Mouse (Mus musculus): ENCODE measurements around the gene Ppp2r5e. TPM values are rescaled to one million over a fixed set of nuclear protein-coding genes. Genes with fewer than 3 reads are reported as not detected.

Gene Ppp2r5e
- 3.3 and 3.8 TPM in 2 replicates for polyA plus RNA-seq (2015; fragmentation: Nextera tagmentation; extraction: Ambion mirVana)

DNA sequence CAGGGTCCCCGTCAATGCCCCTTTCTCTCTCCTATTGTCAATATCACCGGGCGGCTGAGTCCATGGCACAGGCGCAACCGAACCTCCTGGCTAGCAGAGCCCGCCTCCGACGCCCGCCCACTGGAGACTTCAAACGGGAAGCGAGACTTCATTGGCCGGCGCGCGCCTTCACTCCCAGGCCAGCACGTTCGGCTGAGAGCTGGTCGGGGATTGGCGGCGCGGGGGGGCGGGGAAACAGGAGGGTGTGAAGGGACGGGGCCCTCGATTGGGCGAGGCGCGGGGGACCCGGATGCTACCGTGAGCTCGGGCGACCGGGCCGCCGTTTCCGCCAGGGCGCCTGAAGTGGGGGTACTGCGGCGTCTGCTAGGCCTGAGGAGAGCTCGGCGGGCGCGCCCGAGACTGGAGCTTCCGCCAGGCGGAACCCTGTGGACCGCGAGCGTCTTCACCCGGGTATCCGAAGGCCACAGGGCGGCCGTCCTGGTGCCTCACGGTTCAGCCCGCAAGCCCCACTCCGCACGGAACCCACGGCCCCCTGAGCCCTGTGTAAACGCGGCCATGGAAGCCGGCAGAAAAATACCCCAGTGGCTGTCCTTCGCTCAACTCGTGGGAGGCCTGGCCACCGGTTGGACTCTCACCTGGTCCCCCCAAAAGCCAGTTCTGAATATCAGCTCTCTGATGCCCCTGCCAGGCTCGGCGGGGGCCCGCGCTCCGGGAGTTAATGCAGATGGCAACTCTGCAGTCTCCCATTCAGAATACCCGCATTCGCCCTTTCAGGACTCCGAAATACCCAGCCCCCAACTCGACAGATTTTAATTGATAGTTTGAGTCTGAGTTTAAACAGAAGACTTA lies at the start of gene Ppp2r5e:
Gene Ppp2r5e, minus strand, starts transcription at position 92 of the 849 bp plus-strand sequence.
- Histone ChIP-seq H3K36me3 (ENCODE audit: control insufficient read depth, insufficient read depth) (peaks cover 7% of the 10 kb centered on the region; the same call in 1 of the 2 replicates), H3K9me3 (replicated peaks; ENCODE audit: control insufficient read depth, low read length) (no peaks in the 10 kb centered on the region), H3K4me1 (ENCODE audit: control insufficient read depth, low read depth, low read length) (peaks cover 12% of the 10 kb centered on the region), H3K4me3 (ENCODE audit: low read depth, low read length) (peak within 1 kb of the TSS; percentile 100), H3K9ac (ENCODE audit: low read depth, low read length) (peak within 1 kb of the TSS; percentile 99), H3K27me3 (ENCODE audit: control insufficient read depth, insufficient read depth, low read depth, low read length) (no peaks in the 10 kb centered on the region), H3K4me2 (ENCODE audit: low read depth, low read length) (peak within 1 kb of the TSS; percentile 91), H3K27ac (ENCODE audit: low read length) (peak within 1 kb of the TSS; percentile 94)
- under 1% methylated on average over 72 of the region's 72 CpGs for WGBS (ENCODE audit: insufficient replicate concordance)
- ATAC-seq (ENCODE audit: low read depth), result peak; percentile 98

DNA sequence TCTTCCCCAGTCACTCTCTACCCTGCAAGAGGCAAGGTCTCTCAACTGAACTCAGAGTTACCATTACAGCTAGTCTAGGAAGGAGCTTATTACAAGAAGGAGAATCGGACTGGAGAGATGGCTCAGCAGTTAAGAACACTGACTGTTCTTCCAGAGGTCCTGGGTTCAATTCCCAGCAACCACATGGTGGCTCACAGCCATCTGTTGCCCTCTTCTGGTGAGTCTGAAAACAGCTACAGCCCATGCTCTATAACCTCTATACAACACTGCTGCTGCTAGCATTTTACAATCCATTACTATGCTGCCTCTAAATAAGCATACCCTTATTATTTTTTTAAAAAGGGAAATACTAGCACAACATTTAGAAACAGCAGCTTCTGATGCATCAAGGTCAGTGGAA lies 49.7 kb upstream of the Ppp2r5e start:
- no peak for ATAC-seq (ENCODE audit: low read depth)
- H3K9ac ChIP-seq (ENCODE audit: low read depth, low read length), result no peak overlapping the region
- no peak overlapping the region for H3K4me3 ChIP-seq (ENCODE audit: low read depth, low read length)
- H3K36me3 ChIP-seq (ENCODE audit: control insufficient read depth, insufficient read depth), result no peaks in the 10 kb centered on the region
- H3K9me3 ChIP-seq (replicated peaks; ENCODE audit: control insufficient read depth, low read length), result no peaks in the 10 kb centered on the region; the same call in 1 of the 2 replicates
- no peaks in the 10 kb centered on the region for H3K27me3 ChIP-seq (ENCODE audit: control insufficient read depth, insufficient read depth, low read depth, low read length)
- no peaks in the 10 kb centered on the region for H3K4me1 ChIP-seq (ENCODE audit: control insufficient read depth, low read depth, low read length)
- WGBS (ENCODE audit: insufficient replicate concordance), result 69% methylated on average over 1 of the region's 1 CpGs
- no peak overlapping the region for H3K27ac ChIP-seq (ENCODE audit: low read length)
- no peak overlapping the region for H3K4me2 ChIP-seq (ENCODE audit: low read depth, low read length)

- 97% methylated on average over 1 of the region's 1 CpGs for WGBS (ENCODE audit: insufficient replicate concordance)
- Histone ChIP-seq H3K27ac (ENCODE audit: low read length) (no peak overlapping the region), H3K27me3 (ENCODE audit: control insufficient read depth, insufficient read depth, low read depth, low read length) (no peaks in the 10 kb centered on the region), H3K4me3 (ENCODE audit: low read depth, low read length) (no peak overlapping the region), H3K4me1 (ENCODE audit: control insufficient read depth, low read depth, low read length) (0 out of 2 replicates have a peak, but pooled peaks cover 3% of the 10 kb centered on the region), H3K9ac (ENCODE audit: low read depth, low read length) (no peak overlapping the region), H3K36me3 (ENCODE audit: control insufficient read depth, insufficient read depth) (no peaks in the 10 kb centered on the region), H3K9me3 (replicated peaks; ENCODE audit: control insufficient read depth, low read length) (no peaks in the 10 kb centered on the region), H3K4me2 (ENCODE audit: low read depth, low read length) (no peak overlapping the region)
- no peak for ATAC-seq (ENCODE audit: low read depth)
These were observed 45.7 kb upstream of the Ppp2r5e start for GRCm38 (mm10) chr12:75641726-75642125.

DNA sequence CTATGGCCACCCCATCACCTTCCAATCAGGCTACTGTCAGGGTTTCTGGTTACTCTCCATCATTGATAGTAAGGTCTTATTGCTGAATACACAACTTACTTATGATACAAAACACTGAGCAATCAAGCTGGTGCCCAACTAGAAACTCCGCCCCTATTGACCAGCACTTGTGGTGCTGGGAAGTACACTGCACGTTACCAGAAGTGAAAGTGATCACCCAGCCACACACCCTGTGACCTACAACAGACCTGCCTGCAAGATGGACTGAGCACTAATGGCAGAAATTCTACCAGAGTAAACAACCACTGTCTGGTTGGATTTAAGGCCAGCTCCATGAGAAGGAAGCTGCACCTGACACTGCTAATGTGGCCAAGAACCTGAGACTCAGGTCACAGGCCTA lies 42.3 kb upstream of the Ppp2r5e start:
- WGBS (ENCODE audit: insufficient replicate concordance), result 68% methylated on average over 2 of the region's 2 CpGs
- Histone ChIP-seq H3K9ac (ENCODE audit: low read depth, low read length) (no peak overlapping the region), H3K4me2 (ENCODE audit: low read depth, low read length) (no peak overlapping the region), H3K4me1 (ENCODE audit: control insufficient read depth, low read depth, low read length) (0 out of 2 replicates have a peak, but pooled peaks cover 3% of the 10 kb centered on the region), H3K36me3 (ENCODE audit: control insufficient read depth, insufficient read depth) (no peaks in the 10 kb centered on the region), H3K27me3 (ENCODE audit: control insufficient read depth, insufficient read depth, low read depth, low read length) (no peaks in the 10 kb centered on the region), H3K27ac (ENCODE audit: low read length) (no peak overlapping the region), H3K4me3 (ENCODE audit: low read depth, low read length) (no peak overlapping the region), H3K9me3 (replicated peaks; ENCODE audit: control insufficient read depth, low read length) (no peaks in the 10 kb centered on the region)
- no peak for ATAC-seq (ENCODE audit: low read depth)

GRCm38 (mm10) chr12:75637103-75637502 lies 41.1 kb upstream of the Ppp2r5e start:
- Histone ChIP-seq H3K27ac (ENCODE audit: low read length) (no peak overlapping the region), H3K4me3 (ENCODE audit: low read depth, low read length) (no peak overlapping the region)
- 69% methylated on average over 3 of the region's 3 CpGs for WGBS (ENCODE audit: insufficient replicate concordance)

GRCm38 (mm10) chr12:75635771-75636430 lies 39.9 kb upstream of the Ppp2r5e start:
- ATAC-seq (ENCODE audit: low read depth), result no peak
- Histone ChIP-seq H3K27ac (ENCODE audit: low read length) (no peak overlapping the region), H3K4me3 (ENCODE audit: low read depth, low read length) (no peak overlapping the region), H3K36me3 (ENCODE audit: control insufficient read depth, insufficient read depth) (no peaks in the 10 kb centered on the region), H3K9ac (ENCODE audit: low read depth, low read length) (no peak overlapping the region), H3K9me3 (replicated peaks; ENCODE audit: control insufficient read depth, low read length) (no peaks in the 10 kb centered on the region), H3K4me2 (ENCODE audit: low read depth, low read length) (no peak overlapping the region), H3K4me1 (ENCODE audit: control insufficient read depth, low read depth, low read length) (0 out of 2 replicates have a peak, but pooled peaks cover 3% of the 10 kb centered on the region), H3K27me3 (ENCODE audit: control insufficient read depth, insufficient read depth, low read depth, low read length) (no peaks in the 10 kb centered on the region)
- 66% methylated on average over 10 of the region's 10 CpGs for WGBS (ENCODE audit: insufficient replicate concordance)

More at GRCm38 (mm10) chr12:75637103-75637502, 41.1 kb upstream of the Ppp2r5e start:
- ATAC-seq (ENCODE audit: low read depth), result no peak
- H3K36me3 ChIP-seq (ENCODE audit: control insufficient read depth, insufficient read depth), result no peaks in the 10 kb centered on the region
- H3K4me1 ChIP-seq (ENCODE audit: control insufficient read depth, low read depth, low read length), result 0 out of 2 replicates have a peak, but pooled peaks cover 3% of the 10 kb centered on the region
- no peaks in the 10 kb centered on the region for H3K9me3 ChIP-seq (replicated peaks; ENCODE audit: control insufficient read depth, low read length)
- H3K9ac ChIP-seq (ENCODE audit: low read depth, low read length), result no peak overlapping the region
- no peaks in the 10 kb centered on the region for H3K27me3 ChIP-seq (ENCODE audit: control insufficient read depth, insufficient read depth, low read depth, low read length)
- H3K4me2 ChIP-seq (ENCODE audit: low read depth, low read length), result no peak overlapping the region

- Histone ChIP-seq H3K4me3 (ENCODE audit: low read depth, low read length) (no peak overlapping the region), H3K4me2 (ENCODE audit: low read depth, low read length) (no peak overlapping the region), H3K4me1 (ENCODE audit: control insufficient read depth, low read depth, low read length) (no peaks in the 10 kb centered on the region), H3K9me3 (replicated peaks; ENCODE audit: control insufficient read depth, low read length) (no peaks in the 10 kb centered on the region), H3K9ac (ENCODE audit: low read depth, low read length) (no peak overlapping the region), H3K27me3 (ENCODE audit: control insufficient read depth, insufficient read depth, low read depth, low read length) (no peaks in the 10 kb centered on the region), H3K27ac (ENCODE audit: low read length) (no peak overlapping the region), H3K36me3 (ENCODE audit: control insufficient read depth, insufficient read depth) (no peaks in the 10 kb centered on the region)
- WGBS (ENCODE audit: insufficient replicate concordance), result 68% methylated on average over 1 of the region's 1 CpGs
- ATAC-seq (ENCODE audit: low read depth), result no peak
These were observed 33.6 kb upstream of the Ppp2r5e start for GRCm38 (mm10) chr12:75629618-75630017.

- Histone ChIP-seq H3K27me3 (ENCODE audit: control insufficient read depth, insufficient read depth, low read depth, low read length) (no peaks in the 10 kb centered on the region), H3K9ac (ENCODE audit: low read depth, low read length) (no peak overlapping the region), H3K4me1 (ENCODE audit: control insufficient read depth, low read depth, low read length) (no peaks in the 10 kb centered on the region; the same call in 1 of the 2 replicates), H3K4me2 (ENCODE audit: low read depth, low read length) (no peak overlapping the region), H3K9me3 (replicated peaks; ENCODE audit: control insufficient read depth, low read length) (no peaks in the 10 kb centered on the region), H3K4me3 (ENCODE audit: low read depth, low read length) (no peak overlapping the region), H3K27ac (ENCODE audit: low read length) (no peak overlapping the region), H3K36me3 (ENCODE audit: control insufficient read depth, insufficient read depth) (no peaks in the 10 kb centered on the region)
- WGBS (ENCODE audit: insufficient replicate concordance), result 58% methylated on average over 5 of the region's 5 CpGs
- ATAC-seq (ENCODE audit: low read depth), result 0 out of 2 replicates have a peak, but pooled peaks have one; percentile 47
These were observed 27.2 kb upstream of the Ppp2r5e start for GRCm38 (mm10) chr12:75623292-75623691.

- Histone ChIP-seq H3K4me2 (ENCODE audit: low read depth, low read length) (no peak overlapping the region), H3K9me3 (replicated peaks; ENCODE audit: control insufficient read depth, low read length) (no peaks in the 10 kb centered on the region), H3K27me3 (ENCODE audit: control insufficient read depth, insufficient read depth, low read depth, low read length) (no peaks in the 10 kb centered on the region), H3K4me3 (ENCODE audit: low read depth, low read length) (no peak overlapping the region), H3K27ac (ENCODE audit: low read length) (no peak overlapping the region), H3K9ac (ENCODE audit: low read depth, low read length) (no peak overlapping the region), H3K4me1 (ENCODE audit: control insufficient read depth, low read depth, low read length) (no peaks in the 10 kb centered on the region; the same call in 1 of the 2 replicates), H3K36me3 (ENCODE audit: control insufficient read depth, insufficient read depth) (no peaks in the 10 kb centered on the region)
- peak; percentile 80 for ATAC-seq (ENCODE audit: low read depth)
- WGBS (ENCODE audit: insufficient replicate concordance), result 39% methylated on average over 3 of the region's 3 CpGs
These were observed 26.8 kb upstream of the Ppp2r5e start for GRCm38 (mm10) chr12:75622835-75623234.
